Mouse (Mus musculus): ENCODE data around the gene Gm45902. TPM values are rescaled to one million over a fixed set of nuclear protein-coding genes. Genes with fewer than 3 reads are reported as not detected.

Gm45902 gene
- polyA plus RNA-seq (2012; rRNA removed) (0.96 and 1.2 TPM in 2 replicates), polyA plus RNA-seq (2014; fragmentation: Nextera tagmentation; extraction: Ambion mirVana) (1.5 and 1.9 TPM in 2 replicates)

- H3K4me3 ChIP-seq (ENCODE audit: insufficient read depth in 1 of 2, low read depth in 2 of 2, low read length in 2 of 2) = peak within 1 kb of the TSS; percentile 66 to 93
- H3K36me3 ChIP-seq (replicated peaks; ENCODE audit: control insufficient read depth, insufficient read depth, low read depth) = peaks cover 25% of the 10 kb centered on the region
- peak within 1 kb of the TSS; percentile 91 for H3K9ac ChIP-seq (replicated peaks)
- ATAC-seq (ENCODE audit: insufficient read depth) = peak; percentile 98
- H3K9me3 ChIP-seq (ENCODE audit: control insufficient read depth, low read length) = no peaks in the 10 kb centered on the region
- under 1% methylated on average over 60 of the region's 60 CpGs for WGBS (ENCODE audit: insufficient replicate concordance)
- TF ChIP-seq CTCF (IDR thresholded peaks at IDR 0.05; ENCODE audit: low read depth) (no peak), EP300 (IDR thresholded peaks at IDR 0.05; ENCODE audit: low read depth) (peak; percentile 68)
- H3K4me2 ChIP-seq (ENCODE audit: low read depth) = peak within 1 kb of the TSS; percentile 93
- DNase-seq (ENCODE audit: low read depth in 3 of 3, low spot score in 3 of 3) = peak; percentile 98 to 99 (median 98)
- peak within 1 kb of the TSS; percentile 78 for H3K27ac ChIP-seq
- H3K27me3 ChIP-seq (ENCODE audit: control insufficient read depth, insufficient read depth, low read length) = no peaks in the 10 kb centered on the region
- H3K4me1 ChIP-seq (replicated peaks; ENCODE audit: control insufficient read depth in 2 of 2, insufficient read depth in 2 of 2, low read length in 1 of 2) = peaks cover 5 to 10% of the 10 kb centered on the region in 2 experiments; a peak in 3 of 4 replicates
Measured at GRCm38 (mm10) chr2:3512552-3513454, at the start of gene Gm45902, which contains the start of the genes Hspa14 and Cdnf. Gm45902 (minus strand) TSS chr2:3512790. Hspa14 (minus strand) TSS chr2:3512814. Cdnf (plus strand) TSS chr2:3513030.

- H3K36me3 ChIP-seq (replicated peaks; ENCODE audit: control insufficient read depth, insufficient read depth, low read depth) = no peaks in the 10 kb centered on the region
- WGBS (ENCODE audit: insufficient replicate concordance) = 6% methylated on average over 4 of the region's 4 CpGs
- H3K9ac ChIP-seq (replicated peaks) = no peak overlapping the region
- no peak overlapping the region for H3K4me3 ChIP-seq (ENCODE audit: insufficient read depth in 1 of 2, low read depth in 2 of 2, low read length in 2 of 2)
- no peak overlapping the region for H3K4me2 ChIP-seq (ENCODE audit: low read depth)
- no peaks in the 10 kb centered on the region for H3K9me3 ChIP-seq (ENCODE audit: control insufficient read depth, low read length)
- no peak overlapping the region for H3K27ac ChIP-seq
- H3K27me3 ChIP-seq (ENCODE audit: control insufficient read depth, insufficient read depth, low read length) = no peaks in the 10 kb centered on the region
- ATAC-seq (ENCODE audit: insufficient read depth) (no peak), DNase-seq (ENCODE audit: low read depth in 3 of 3, low spot score in 3 of 3) (peak; percentile 7 to 31 (median 16))
- peaks cover 0 to 1% of the 10 kb centered on the region in 2 experiments; a peak in 1 of 4 replicates for H3K4me1 ChIP-seq (replicated peaks; ENCODE audit: control insufficient read depth in 2 of 2, insufficient read depth in 2 of 2, low read length in 1 of 2)
- TF ChIP-seq CTCF (IDR thresholded peaks at IDR 0.05; ENCODE audit: low read depth) = peak; percentile 84
- TF ChIP-seq EP300 (IDR thresholded peaks at IDR 0.05; ENCODE audit: low read depth) = no peak
Measured at GRCm38 (mm10) chr2:3546588-3546987, 34.0 kb upstream of the Gm45902 start.

- no peak overlapping the region for H3K27ac ChIP-seq
- ATAC-seq (ENCODE audit: insufficient read depth) = peak; percentile 18; the same call in 1 of the 2 replicates
- peak in 1 of 3 experiments; percentile 4 for DNase-seq (ENCODE audit: low read depth in 3 of 3, low spot score in 3 of 3)
- no peak overlapping the region for H3K4me2 ChIP-seq (ENCODE audit: low read depth)
- TF ChIP-seq EP300 (IDR thresholded peaks at IDR 0.05; ENCODE audit: low read depth) (0 out of 2 replicates have a peak, but pooled peaks have one; percentile 18), CTCF (IDR thresholded peaks at IDR 0.05; ENCODE audit: low read depth) (no peak)
- no peaks in the 10 kb centered on the region for H3K9me3 ChIP-seq (ENCODE audit: control insufficient read depth, low read length)
- H3K4me1 ChIP-seq (replicated peaks; ENCODE audit: control insufficient read depth in 2 of 2, insufficient read depth in 2 of 2, low read length in 1 of 2) = peaks cover 0 to 1% of the 10 kb centered on the region in 2 experiments; a peak in 1 of 4 replicates
- no peaks in the 10 kb centered on the region for H3K36me3 ChIP-seq (replicated peaks; ENCODE audit: control insufficient read depth, insufficient read depth, low read depth)
- WGBS (ENCODE audit: insufficient replicate concordance) = 30% methylated on average over 2 of the region's 2 CpGs
- no peak overlapping the region for H3K4me3 ChIP-seq (ENCODE audit: insufficient read depth in 1 of 2, low read depth in 2 of 2, low read length in 2 of 2)
- H3K27me3 ChIP-seq (ENCODE audit: control insufficient read depth, insufficient read depth, low read length) = no peaks in the 10 kb centered on the region
- H3K9ac ChIP-seq (replicated peaks) = no peak overlapping the region
Measured at GRCm38 (mm10) chr2:3546055-3546454, 33.5 kb upstream of the Gm45902 start.

DNA sequence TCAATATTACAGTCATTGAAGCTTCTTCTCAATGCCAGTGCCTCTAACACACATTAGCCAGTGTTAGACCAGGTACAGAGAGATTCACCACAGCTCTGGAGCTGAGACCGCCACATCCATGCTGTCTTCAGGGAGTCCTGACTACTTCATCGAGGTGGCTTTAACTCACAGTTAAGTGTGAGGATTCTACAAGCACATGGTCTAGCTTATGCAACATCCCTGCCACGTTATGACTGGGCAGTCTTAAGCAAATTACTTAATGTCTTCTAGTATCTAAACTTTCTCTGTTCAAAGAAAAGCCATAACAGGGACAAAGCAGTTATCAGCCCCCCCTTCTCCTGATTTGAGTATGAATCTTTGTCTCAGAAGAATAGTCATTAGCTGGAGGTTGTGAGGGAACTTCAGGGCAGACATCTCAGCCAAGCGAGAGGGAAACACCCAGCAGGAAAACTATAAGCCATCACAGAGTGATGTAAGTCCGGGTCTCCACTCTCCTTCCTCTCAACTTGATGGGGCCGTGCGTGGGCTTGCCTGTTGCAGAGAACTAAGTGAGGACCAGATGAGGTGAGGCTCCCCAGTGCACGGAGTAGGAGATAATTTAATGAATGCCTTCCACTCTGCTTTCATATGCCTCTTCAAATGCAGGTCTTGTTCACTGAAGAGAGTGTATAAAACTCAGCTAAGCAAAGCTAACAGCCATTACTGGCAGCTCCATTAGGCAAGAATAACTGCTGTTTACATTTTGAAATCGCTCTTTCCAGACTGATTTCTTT, 28.9 kb upstream of the Gm45902 start:
- Histone ChIP-seq H3K27ac (no peak overlapping the region), H3K4me3 (ENCODE audit: insufficient read depth in 1 of 2, low read depth in 2 of 2, low read length in 2 of 2) (no peak overlapping the region), H3K36me3 (replicated peaks; ENCODE audit: control insufficient read depth, insufficient read depth, low read depth) (no peaks in the 10 kb centered on the region), H3K9ac (replicated peaks) (no peak overlapping the region), H3K27me3 (ENCODE audit: control insufficient read depth, insufficient read depth, low read length) (no peaks in the 10 kb centered on the region), H3K4me1 (replicated peaks; ENCODE audit: control insufficient read depth in 2 of 2, insufficient read depth in 2 of 2, low read length in 1 of 2) (peaks cover 0 to 1% of the 10 kb centered on the region in 2 experiments; a peak in 1 of 4 replicates), H3K4me2 (ENCODE audit: low read depth) (no peak overlapping the region), H3K9me3 (ENCODE audit: control insufficient read depth, low read length) (no peaks in the 10 kb centered on the region)
- ATAC-seq (ENCODE audit: insufficient read depth) = no peak
- no peak for DNase-seq (ENCODE audit: low read depth in 3 of 3, low spot score in 3 of 3)
- 43% methylated on average over 9 of the region's 9 CpGs for WGBS (ENCODE audit: insufficient replicate concordance)
- TF ChIP-seq CTCF (IDR thresholded peaks at IDR 0.05; ENCODE audit: low read depth) = no peak
- no peak for TF ChIP-seq EP300 (IDR thresholded peaks at IDR 0.05; ENCODE audit: low read depth)

Measured in liver, embryonic 14.5 days (tissue).